Mouse (Mus musculus) A20 (cell line): ENCODE measurements around the gene Rom1.
A peak's percentile ranks its signal among the peaks of the same experiment; 100 is the strongest.

Experiments used
- DNase-seq: peaks from one replicate; pipeline ENCODE4 v3.0.0-alpha.2; 2011; ENCODE audit warnings: low read depth, low spot score

Rom1 gene

GRCm38 (mm10) chr19:8897865-8898495 lies 31.2 kb downstream of the Rom1 start, which contains the start of gene Ganab:
TSS of gene Ganab (plus strand) at chr19:8898071.
- DNase-seq = peak; percentile 98

- peak; percentile 72 for DNase-seq
Observed at GRCm38 (mm10) chr19:8897211-8897864, 31.8 kb downstream of the Rom1 start.

GRCm38 (mm10) chr19:8896231-8896630 lies 32.9 kb downstream of the Rom1 start:
- peak; percentile 63 for DNase-seq

- DNase-seq = peak; percentile 84
Observed at GRCm38 (mm10) chr19:8895397-8895960, 33.7 kb downstream of the Rom1 start.

GRCm38 (mm10) chr19:8892829-8893766 lies 36.1 kb downstream of the Rom1 start, which contains the start of gene Ints5:
TSS of gene Ints5 (plus strand) at chr19:8893005.
- peak; percentile 91 for DNase-seq

GRCm38 (mm10) chr19:8888511-8889385 lies 40.4 kb downstream of the Rom1 start, which contains the start of the genes 1810009A15Rik and Gm49416:
TSS of gene 1810009A15Rik (plus strand) at chr19:8888853.
TSS of gene Gm49416 (plus strand) at chr19:8888926.
- peak; percentile 98 for DNase-seq

GRCm38 (mm10) chr19:8887585-8888463 lies 41.3 kb downstream of the Rom1 start:
- DNase-seq = peak; percentile 47

GRCm38 (mm10) chr19:8886916-8887584 lies 42.1 kb downstream of the Rom1 start:
- DNase-seq = peak; percentile 37

- DNase-seq = no peak
Observed at GRCm38 (mm10) chr19:8883616-8884015, 45.5 kb downstream of the Rom1 start, which contains the start of the genes Lbhd1 and Gm49403. TSS of gene Lbhd1 (plus strand) at chr19:8883732. TSS of gene Gm49403 (plus strand) at chr19:8883930.

- no peak for DNase-seq
Observed at GRCm38 (mm10) chr19:8881034-8881392, 48.1 kb downstream of the Rom1 start.

- DNase-seq = peak; percentile 91
Observed at GRCm38 (mm10) chr19:8880311-8881033, 48.7 kb downstream of the Rom1 start, which contains the start of gene Uqcc3. TSS of gene Uqcc3 (minus strand) at chr19:8880923.
